Mouse (Mus musculus) urinary bladder, postnatal 25 days (tissue): ENCODE results near the gene Nrxn3.

Experiments used
- DNase-seq: peaks from one replicate; pipeline ENCODE4 v3.0.0; 2022; ENCODE audit warnings: low spot score

Nrxn3 gene

GRCm38 (mm10) chr12:88812173-88812572 is 89.5 kb downstream of the Nrxn3 start:
- no peak for DNase-seq

GRCm38 (mm10) chr12:88816865-88817264 is 94.2 kb downstream of the Nrxn3 start:
- DNase-seq: no peak

DNA sequence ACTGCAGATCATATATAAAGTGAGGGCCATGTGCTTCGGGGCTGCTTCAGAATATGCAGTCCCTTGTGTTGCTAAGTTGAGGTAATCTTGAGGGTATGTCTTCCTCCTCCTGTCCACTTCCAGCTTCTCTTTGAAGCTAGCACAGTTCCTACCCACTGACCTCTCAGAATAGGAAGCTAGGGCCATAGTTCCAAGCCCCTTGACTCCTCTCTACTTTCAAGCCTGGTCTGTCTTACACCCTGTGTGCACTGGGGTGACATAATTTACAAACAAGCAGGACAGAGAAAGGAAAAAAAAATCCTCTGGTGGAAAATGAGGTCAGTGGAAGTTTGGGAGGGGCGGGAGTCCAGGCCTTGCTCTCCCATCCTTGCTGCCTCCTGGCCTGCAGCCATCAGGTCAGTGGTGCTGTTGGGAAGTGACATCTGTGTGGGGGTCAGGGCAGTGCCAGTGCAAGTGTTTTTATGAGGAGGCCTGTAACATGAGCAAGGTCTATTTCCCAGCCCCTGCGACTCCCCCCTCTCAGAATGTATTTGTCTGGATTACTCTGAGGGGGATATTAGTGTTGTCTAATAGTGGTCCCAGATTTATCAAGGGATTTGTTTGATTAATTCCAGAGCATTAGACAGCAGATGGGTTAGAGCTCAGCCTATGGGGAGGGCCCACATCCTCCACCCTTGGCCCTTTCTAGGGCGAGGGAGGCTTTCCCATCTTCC is 96.1 kb downstream of the Nrxn3 start:
- no peak for DNase-seq

- DNase-seq: no peak
Observed at GRCm38 (mm10) chr12:88819335-88819709, 96.6 kb downstream of the Nrxn3 start.

DNA sequence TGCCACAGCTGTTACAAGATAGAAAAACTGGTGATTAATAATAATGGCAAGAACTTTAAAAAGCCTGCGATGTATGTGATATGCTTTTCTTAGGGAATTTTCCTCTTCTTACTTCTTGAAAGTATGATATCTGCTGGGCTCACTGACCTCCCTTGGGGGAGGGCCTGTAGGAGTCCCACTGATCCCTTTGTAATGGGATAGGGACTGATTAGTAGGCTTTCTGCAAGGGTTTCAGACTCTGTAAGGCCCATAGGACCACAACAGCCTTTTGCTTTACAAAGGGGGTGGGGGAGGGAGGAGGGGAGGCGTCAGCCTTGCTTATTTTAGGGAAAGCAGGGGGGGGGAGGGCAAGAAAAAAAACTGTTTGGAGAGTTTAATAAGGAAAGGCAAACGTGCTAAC is 97.5 kb downstream of the Nrxn3 start:
- no peak for DNase-seq

DNA sequence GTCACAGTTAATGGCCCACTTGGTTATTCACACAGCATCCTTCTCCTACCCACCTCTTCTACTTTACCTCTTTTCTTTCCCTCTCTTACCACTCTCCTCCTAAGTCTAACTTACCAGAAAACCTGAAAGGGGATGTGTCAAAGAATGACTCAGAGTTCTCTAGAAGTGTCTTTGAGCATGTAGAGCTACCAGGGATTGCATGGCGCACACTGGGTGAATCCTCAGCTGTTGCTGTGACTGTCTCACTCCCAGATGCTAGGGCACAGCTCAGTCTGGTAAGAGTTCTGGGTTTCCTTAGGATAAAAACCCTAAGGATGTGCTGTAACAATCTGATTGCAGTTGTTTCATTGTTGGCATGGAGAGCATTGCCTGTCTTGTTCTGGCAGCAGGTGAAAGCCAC is 108.2 kb downstream of the Nrxn3 start:
- no peak for DNase-seq

- DNase-seq: no peak
Observed at GRCm38 (mm10) chr12:88835821-88836220, 113.1 kb downstream of the Nrxn3 start.

GRCm38 (mm10) chr12:88839724-88840123 is 117.0 kb downstream of the Nrxn3 start:
- no peak for DNase-seq

DNA sequence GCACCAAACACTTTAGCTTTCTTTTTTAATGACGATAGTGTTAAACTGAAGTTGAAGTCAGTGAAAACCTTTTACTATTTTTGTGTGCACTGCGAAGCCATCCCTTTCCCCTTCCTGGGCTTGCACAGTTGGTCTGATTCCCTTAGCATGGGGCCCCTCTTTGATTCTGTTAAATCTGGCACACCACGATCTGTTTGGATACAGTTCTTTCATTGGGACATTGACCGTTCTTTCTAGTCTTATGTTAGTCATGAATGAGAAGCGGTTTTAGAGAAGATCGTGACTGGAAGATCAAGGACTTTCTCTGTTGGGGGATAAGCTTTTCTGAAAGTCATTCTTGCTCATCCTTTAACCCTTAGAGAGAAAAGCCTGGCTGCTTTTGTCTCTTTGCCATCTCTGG is 118.7 kb downstream of the Nrxn3 start:
- DNase-seq: no peak

DNA sequence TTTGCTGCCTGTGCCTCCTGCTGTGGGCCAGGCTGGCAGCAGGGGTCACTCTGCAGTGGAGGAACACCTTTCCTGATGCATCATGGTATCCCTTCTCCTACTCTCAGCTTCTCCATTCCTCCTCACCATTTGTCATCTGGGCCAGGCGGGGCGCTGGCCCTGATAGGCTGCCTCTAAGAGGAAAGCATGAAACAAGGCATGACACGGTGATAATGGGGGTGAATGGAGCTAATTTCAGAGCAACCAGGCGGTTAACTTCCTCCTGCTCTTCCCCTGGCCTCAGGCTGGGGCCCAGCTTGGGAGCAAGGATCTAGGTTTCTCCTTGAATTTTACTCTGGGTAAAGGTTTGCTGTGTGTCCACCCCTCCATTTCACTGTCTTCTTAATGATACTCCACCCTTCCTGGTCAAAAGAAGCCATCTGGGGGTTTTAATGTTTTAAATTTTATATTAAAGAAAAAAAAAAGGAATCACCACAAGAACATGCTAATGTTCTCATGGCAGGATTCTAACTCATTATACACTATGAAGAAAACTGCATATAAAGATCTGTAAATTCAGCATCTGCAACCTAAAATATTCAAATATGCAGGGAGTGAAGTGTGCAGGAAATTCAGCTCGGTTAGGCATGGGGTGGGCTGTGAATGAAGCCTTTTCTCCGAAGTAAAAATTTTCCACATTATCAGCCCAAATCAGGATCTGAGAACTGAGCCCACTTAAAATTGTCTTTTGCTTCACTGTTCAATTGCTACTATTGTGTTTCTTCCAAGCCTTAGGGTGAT is 127.9 kb downstream of the Nrxn3 start:
- DNase-seq: no peak

DNA sequence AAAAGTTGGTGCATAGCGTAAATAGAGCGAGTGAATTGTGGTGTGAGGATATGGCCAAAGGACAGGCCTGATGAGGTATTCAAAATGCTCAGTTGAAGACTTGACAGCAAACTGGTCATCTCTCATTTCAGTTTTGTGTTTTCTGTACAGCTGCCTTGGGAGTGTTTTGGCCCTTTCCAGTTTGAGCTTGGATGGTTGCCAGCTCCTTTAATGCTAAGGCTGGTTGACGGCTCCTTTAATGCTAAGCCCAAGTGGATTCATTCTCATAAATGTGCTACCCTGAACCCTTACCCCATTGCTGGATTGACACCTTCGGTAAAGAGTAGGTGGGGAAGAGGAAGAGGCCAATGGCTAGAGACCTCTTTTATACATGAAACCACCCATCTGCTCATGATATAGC is 131.4 kb downstream of the Nrxn3 start:
- DNase-seq: no peak

DNA sequence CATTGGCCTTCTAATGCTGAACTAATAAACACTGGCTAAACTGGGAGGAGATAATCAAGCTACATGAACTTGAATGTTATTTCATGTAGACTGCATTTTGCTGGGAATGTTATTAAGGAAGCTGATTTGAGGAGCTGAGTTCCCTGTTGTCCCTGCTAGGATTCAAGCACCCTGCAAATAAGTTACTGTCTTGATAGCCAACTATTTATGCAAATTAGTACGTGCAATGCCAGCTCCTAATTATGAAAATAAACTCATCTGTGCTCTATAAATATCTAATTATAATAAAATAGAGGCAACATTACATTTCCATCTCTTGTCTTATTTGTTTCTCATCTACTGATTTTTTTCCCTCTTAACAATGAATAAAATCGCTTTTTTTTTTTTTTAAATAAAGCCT is 135.0 kb downstream of the Nrxn3 start:
- no peak for DNase-seq

DNA sequence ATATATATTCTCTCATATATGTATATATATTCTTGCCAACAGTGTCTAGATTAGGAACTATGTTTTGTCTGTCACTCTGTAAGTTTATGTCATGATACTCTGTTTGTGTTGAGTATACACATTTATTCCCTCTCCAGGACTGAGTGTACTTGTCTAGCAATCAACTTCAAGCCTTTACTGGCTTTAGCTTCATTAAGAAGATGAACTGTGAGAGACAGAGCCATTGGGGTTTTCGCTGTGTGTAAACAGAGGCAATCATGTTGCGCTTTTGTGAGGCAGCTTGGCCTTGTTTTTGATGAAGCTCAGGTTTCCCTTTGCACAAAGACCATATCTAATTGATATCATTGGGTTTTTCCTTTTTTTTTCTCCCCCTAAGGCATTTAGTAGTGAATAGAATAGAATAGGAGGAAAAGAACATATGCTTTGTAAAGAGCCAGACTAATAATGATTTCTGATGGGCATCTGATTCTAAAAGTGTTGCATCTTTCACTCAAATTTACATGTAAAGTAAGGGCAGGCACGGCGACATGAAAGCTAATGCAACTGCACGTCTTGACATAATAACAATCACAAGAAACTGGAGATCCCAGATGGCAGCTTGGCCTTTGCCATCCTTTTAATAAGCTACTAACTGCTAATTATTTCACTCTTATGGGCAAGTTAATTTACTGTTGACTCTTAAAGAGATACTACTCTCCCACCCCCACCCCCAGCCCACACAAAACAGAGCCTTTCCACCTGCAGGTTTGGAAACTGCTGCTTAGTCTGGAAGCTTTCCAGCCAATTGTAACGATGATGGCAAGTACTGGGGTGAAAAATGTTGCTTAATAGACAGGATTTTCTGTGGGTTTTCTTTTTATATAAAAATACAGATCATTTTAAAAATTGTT is 137.0 kb downstream of the Nrxn3 start:
- DNase-seq: no peak

- no peak for DNase-seq
Observed at GRCm38 (mm10) chr12:88860397-88860796, 137.7 kb downstream of the Nrxn3 start.

- no peak for DNase-seq
Observed at GRCm38 (mm10) chr12:88863069-88863468, 140.4 kb downstream of the Nrxn3 start.

DNA sequence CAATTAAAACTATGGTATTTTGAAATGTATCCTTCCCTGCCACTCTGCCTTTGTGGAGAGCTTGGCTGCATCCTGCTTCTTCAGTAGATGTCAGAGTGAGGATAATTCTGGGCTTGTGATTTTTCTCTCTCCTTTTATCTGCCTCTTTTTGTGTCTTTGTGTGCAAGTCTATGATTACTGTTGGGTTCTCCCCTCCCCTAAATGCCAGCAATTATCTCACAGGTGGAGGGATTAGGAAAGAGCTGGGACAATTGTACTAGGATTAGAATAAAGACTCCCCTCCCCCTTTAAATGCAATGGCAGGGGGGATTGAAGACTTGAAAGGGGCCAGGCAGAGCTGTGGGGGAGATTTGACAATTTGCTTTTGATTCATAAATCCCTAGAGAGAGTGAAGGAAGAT is 145.6 kb downstream of the Nrxn3 start:
- DNase-seq: no peak

GRCm38 (mm10) chr12:88897331-88897730 is 174.7 kb downstream of the Nrxn3 start:
- no peak for DNase-seq

DNA sequence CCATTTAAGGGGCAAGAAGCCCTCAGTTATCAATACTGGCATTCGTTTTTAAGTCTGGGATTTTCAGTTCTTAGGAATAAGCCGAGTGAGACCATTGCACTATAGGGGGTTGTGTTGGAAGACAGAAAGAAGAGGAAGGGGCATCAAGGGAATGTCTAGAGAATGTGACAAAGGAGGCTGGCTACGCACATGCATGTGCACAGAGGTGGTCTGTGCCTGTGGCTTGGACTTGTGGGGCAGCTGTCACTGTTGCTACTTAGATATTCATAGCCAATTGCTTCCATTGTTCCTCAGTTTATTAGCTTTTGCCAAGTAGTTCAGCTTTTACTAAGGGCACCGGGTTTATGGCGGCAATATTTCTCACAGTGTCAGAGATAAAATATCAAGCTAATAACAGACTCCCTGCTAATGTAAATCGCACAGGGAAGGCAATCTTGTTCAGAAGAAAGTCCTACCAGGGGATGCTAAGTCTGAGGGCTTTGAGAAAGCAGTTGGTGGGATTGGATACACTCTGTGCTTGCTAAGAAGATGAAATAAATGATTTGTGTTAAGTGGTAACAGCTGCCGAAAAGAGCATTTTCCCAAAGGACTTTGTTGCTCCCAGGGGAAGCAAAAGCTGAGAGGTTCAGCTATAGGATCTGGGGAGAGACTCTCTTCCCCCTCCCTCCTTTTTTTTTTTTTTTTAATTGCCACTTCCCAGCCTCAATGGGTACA is 177.5 kb downstream of the Nrxn3 start:
- no peak for DNase-seq

- no peak for DNase-seq
Observed at GRCm38 (mm10) chr12:88900728-88901080, 178.0 kb downstream of the Nrxn3 start.

DNA sequence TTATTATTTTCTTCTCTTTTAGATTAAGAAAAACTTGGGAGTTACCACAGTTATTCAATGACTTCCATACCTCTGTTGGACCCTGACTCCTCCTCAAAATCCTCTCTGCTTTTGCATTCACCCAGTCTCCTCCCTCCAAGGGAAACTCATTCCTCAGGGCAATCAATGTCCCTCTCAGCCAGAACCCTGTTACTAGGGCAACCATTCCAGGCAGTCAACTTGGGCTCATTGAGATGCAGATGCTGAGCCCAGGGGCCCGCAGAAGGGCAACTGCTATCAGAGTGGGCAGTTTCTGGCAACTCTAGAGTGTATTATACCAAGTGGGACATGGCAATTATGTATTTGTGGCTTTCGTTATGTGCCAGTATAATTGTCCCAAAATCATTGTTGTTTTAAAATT is 188.1 kb downstream of the Nrxn3 start:
- DNase-seq: no peak

- DNase-seq: no peak
Observed at GRCm38 (mm10) chr12:88916752-88917151, 194.1 kb downstream of the Nrxn3 start.

GRCm38 (mm10) chr12:88924896-88925295 is 202.2 kb downstream of the Nrxn3 start:
- DNase-seq: no peak
